In genomic region chr17:79355271-79355991, GRCm38 (mm10) we compare ENCODE assay signal across 8 mouse cellular contexts. TPM values are rescaled to one million over a fixed set of nuclear protein-coding genes. Genes with fewer than 3 reads are reported as not detected.
DNase-seq lines count a peak whose midpoint lies in the region; ATAC-seq lines count a peak whose summit lies in the region.

No protein-coding gene starts in this region.

- ATAC-seq in heart, embryonic 15.5 days (replicated peaks; ENCODE audit: insufficient number of reproducible peaks, insufficient read depth, low FRiP score, low read depth): peak; percentile 53
- ATAC-seq in liver, embryonic 16.5 days (ENCODE audit: low read depth): peak; percentile 27
- ATAC-seq in neural tube, embryonic 12.5 days (ENCODE audit: low FRiP score, low read depth): peak; percentile 78
- ATAC-seq in stomach, embryonic 16.5 days (ENCODE audit: insufficient read depth, low FRiP score): peak; percentile 60

- WGBS in forebrain, embryonic 10.5 days: under 1% methylated on average over 59 of the region's 59 CpGs
- under 1% methylated on average over 59 of the region's 59 CpGs for WGBS in heart, embryonic 15.5 days
- WGBS in liver, embryonic 16.5 days (ENCODE audit: insufficient replicate concordance): under 1% methylated on average over 59 of the region's 59 CpGs
- WGBS in neural tube, embryonic 12.5 days: 0% methylated on average over 59 of the region's 59 CpGs
- 1% methylated on average over 59 of the region's 59 CpGs for WGBS in stomach, embryonic 16.5 days

- peak overlapping the region; percentile 89 for H3K4me3 ChIP-seq in brown adipose tissue, adult 24 weeks (ENCODE audit: insufficient read depth, low read depth, low read length)
- peak overlapping the region; percentile 70 for H3K4me3 ChIP-seq in forebrain, embryonic 10.5 days
- H3K4me3 ChIP-seq in heart, embryonic 15.5 days: peak overlapping the region; percentile 96
- peak overlapping the region; percentile 91 for H3K4me3 ChIP-seq in liver, embryonic 16.5 days (ENCODE audit: low read depth, low read length)
- H3K4me3 ChIP-seq in neural tube, embryonic 12.5 days: peak overlapping the region; percentile 69
- peak overlapping the region; percentile 84 for H3K4me3 ChIP-seq in stomach, embryonic 16.5 days (replicated peaks; ENCODE audit: low read length)

- DNase-seq in CD4-positive, CD25-positive, alpha-beta regulatory T cell, adult 2 months (ENCODE audit: low read depth, low spot score): peak; percentile 79
- DNase-seq in forebrain, embryonic 10.5 days (ENCODE audit: extremely low spot score, low spot score): peak; percentile 74
- DNase-seq in kidney, postnatal 25 days: peak; percentile 70 to 86

- peaks cover 68% of the 10 kb centered on the region for H3K27me3 ChIP-seq in forebrain, embryonic 10.5 days (ENCODE audit: poor library complexity, severe bottlenecking)
- no peaks in the 10 kb centered on the region for H3K27me3 ChIP-seq in heart, embryonic 15.5 days
- H3K27me3 ChIP-seq in liver, embryonic 16.5 days (ENCODE audit: control insufficient read depth, insufficient read depth, low read depth, low read length): peaks cover 4% of the 10 kb centered on the region; the same call in 1 of the 2 replicates
- peaks cover 5% of the 10 kb centered on the region for H3K27me3 ChIP-seq in neural tube, embryonic 12.5 days (replicated peaks)
- H3K27me3 ChIP-seq in stomach, embryonic 16.5 days (ENCODE audit: control insufficient read depth, insufficient read depth, low read length): no peaks in the 10 kb centered on the region

- peaks cover 7% of the 10 kb centered on the region for H3K4me1 ChIP-seq in brown adipose tissue, adult 24 weeks (ENCODE audit: control insufficient read depth, insufficient read depth, insufficient read length, low read length)
- H3K4me1 ChIP-seq in forebrain, embryonic 10.5 days: peaks cover 39% of the 10 kb centered on the region
- H3K4me1 ChIP-seq in heart, embryonic 15.5 days (replicated peaks): peaks cover 33% of the 10 kb centered on the region
- peaks cover 31% of the 10 kb centered on the region for H3K4me1 ChIP-seq in liver, embryonic 16.5 days (ENCODE audit: control insufficient read depth, low read depth, low read length)
- H3K4me1 ChIP-seq in neural tube, embryonic 12.5 days: peaks cover 11% of the 10 kb centered on the region
- H3K4me1 ChIP-seq in stomach, embryonic 16.5 days (ENCODE audit: control insufficient read depth, insufficient read depth, low read length): peaks cover 18% of the 10 kb centered on the region

- peak overlapping the region; percentile 97 for H3K9ac ChIP-seq in heart, embryonic 15.5 days
- H3K9ac ChIP-seq in liver, embryonic 16.5 days (ENCODE audit: low read depth, low read length): peak overlapping the region; percentile 92
- peak overlapping the region; percentile 83 for H3K9ac ChIP-seq in neural tube, embryonic 12.5 days
- peak overlapping the region; percentile 84 for H3K9ac ChIP-seq in stomach, embryonic 16.5 days (ENCODE audit: low read length)

- H3K27ac ChIP-seq in brown adipose tissue, adult 24 weeks (replicated peaks; ENCODE audit: low read depth, low read length): peak overlapping the region; percentile 78
- peak overlapping the region; percentile 86 for H3K27ac ChIP-seq in forebrain, embryonic 10.5 days
- peak overlapping the region; percentile 96 for H3K27ac ChIP-seq in heart, embryonic 15.5 days
- peak overlapping the region; percentile 95 for H3K27ac ChIP-seq in liver, embryonic 16.5 days (ENCODE audit: low read length)
- peak overlapping the region; percentile 84 for H3K27ac ChIP-seq in neural tube, embryonic 12.5 days
- H3K27ac ChIP-seq in stomach, embryonic 16.5 days (ENCODE audit: low read length): peak overlapping the region; percentile 90

- peak overlapping the region; percentile 93 for H3K4me2 ChIP-seq in heart, embryonic 15.5 days
- H3K4me2 ChIP-seq in liver, embryonic 16.5 days (ENCODE audit: low read depth, low read length): peak overlapping the region; percentile 100
- peak overlapping the region; percentile 93 for H3K4me2 ChIP-seq in neural tube, embryonic 12.5 days (replicated peaks)
- H3K4me2 ChIP-seq in stomach, embryonic 16.5 days (ENCODE audit: low read depth, low read length): peak overlapping the region; percentile 99

- no peaks in the 10 kb centered on the region for H3K36me3 ChIP-seq in forebrain, embryonic 10.5 days (replicated peaks)
- H3K36me3 ChIP-seq in heart, embryonic 15.5 days: no peaks in the 10 kb centered on the region
- H3K36me3 ChIP-seq in liver, embryonic 16.5 days (ENCODE audit: control insufficient read depth, insufficient read depth): no peaks in the 10 kb centered on the region; the same call in 1 of the 2 replicates
- H3K36me3 ChIP-seq in neural tube, embryonic 12.5 days: no peaks in the 10 kb centered on the region
- no peaks in the 10 kb centered on the region for H3K36me3 ChIP-seq in stomach, embryonic 16.5 days (ENCODE audit: control insufficient read depth, insufficient read depth, low read length)

- H3K9me3 ChIP-seq in forebrain, embryonic 10.5 days: no peaks in the 10 kb centered on the region
- H3K9me3 ChIP-seq in heart, embryonic 15.5 days (replicated peaks): no peaks in the 10 kb centered on the region
- H3K9me3 ChIP-seq in liver, embryonic 16.5 days (replicated peaks; ENCODE audit: control insufficient read depth, low read length): no peaks in the 10 kb centered on the region
- no peaks in the 10 kb centered on the region for H3K9me3 ChIP-seq in neural tube, embryonic 12.5 days
- no peaks in the 10 kb centered on the region for H3K9me3 ChIP-seq in stomach, embryonic 16.5 days (replicated peaks; ENCODE audit: control insufficient read depth, low read length)

RNA-seq across cellular contexts. Expression of gene Cdc42ep3, which starts 0.5 kb away (rescaled TPM):
- polyA plus RNA-seq in brown adipose tissue, adult 24 weeks (2012; ENCODE audit: insufficient read depth, insufficient read length, missing spikeins): 4.9 and 5.5 TPM in 2 replicates
- polyA plus RNA-seq in forebrain, embryonic 10.5 days (2016; fragmentation: Nextera tagmentation; extraction: Ambion mirVana): 8.6 and 9.7 TPM in 2 replicates
- 74.4 and 80.9 TPM in 2 replicates for polyA plus RNA-seq in heart, embryonic 15.5 days (2015; fragmentation: Nextera tagmentation; extraction: Ambion mirVana)
- polyA plus RNA-seq in liver, embryonic 16.5 days (2015; fragmentation: Nextera tagmentation; extraction: Ambion mirVana): 55.8 and 61.0 TPM in 2 replicates
- polyA plus RNA-seq in neural tube, embryonic 12.5 days (2016; fragmentation: Nextera tagmentation; extraction: Ambion mirVana): 34.5 and 39.2 TPM in 2 replicates
- polyA plus RNA-seq in stomach, embryonic 16.5 days (2015; fragmentation: Nextera tagmentation; extraction: Ambion mirVana): 62.5 and 71.4 TPM in 2 replicates

Comparison
In these comparisons a context has a peak if more than half of its experiments do, and no peak if none do; other contexts are left out.
1. Peak in every context shown above with its lines: DNase-seq, ATAC-seq, H3K4me3 ChIP-seq and H3K27ac ChIP-seq.
2. ATAC-seq: peak in every context shown above with its lines; median percentile 78 in neural tube, embryonic 12.5 days; 60 in stomach, embryonic 16.5 days; 53 in heart, embryonic 15.5 days; 27 in liver, embryonic 16.5 days.